Mouse (Mus musculus) MEL (cell line): ENCODE measurements around the gene Adprm. TPM values are rescaled to one million over a fixed set of nuclear protein-coding genes. Genes with fewer than 3 reads are reported as not detected.

Source experiments
- DNase-seq: peaks from one replicate; pipeline ENCODE4 v3.0.0; 2011; ENCODE audit warnings: low read depth, low spot score
- H3K27ac ChIP-seq: 2 replicates; pipeline ENCODE4 v1.5.1; 2012; ENCODE audit warnings: low read depth, mild to moderate bottlenecking, control low read depth, low read length, moderate library complexity; ENCODE audit not compliant: control insufficient read depth
- H3K27me3 ChIP-seq, 2 experiments: fragments of 150-350 bp in 1 of 2; sonication (generic) in 1 of 2; 2 replicates each; pipeline ENCODE4 v1.6.1; 2012; ENCODE audit warnings: low read length in 2 of 2, mild to moderate bottlenecking in 2 of 2, improper control_type of control experiment in 1 of 2, moderate library complexity in 1 of 2; ENCODE audit not compliant: insufficient read depth in 2 of 2, control insufficient read depth in 1 of 2
- H3K36me3 ChIP-seq, 2 experiments: 2 replicates each; pipeline ENCODE4 v1.6.1; 2012 to 2014; ENCODE audit warnings: low read length in 2 of 2, improper control_type of control experiment in 1 of 2, inconsistent platforms in 1 of 2, mild to moderate bottlenecking in 1 of 2; ENCODE audit not compliant: insufficient read depth in 2 of 2, control insufficient read depth in 1 of 2
- H3K4me1 ChIP-seq, 2 experiments: fragments of 150-350 bp in 1 of 2; sonication (generic) in 1 of 2; 2 replicates each; pipeline ENCODE4 v1.6.1; 2012; ENCODE audit warnings: low read length in 2 of 2, improper control_type of control experiment in 1 of 2, mild to moderate bottlenecking in 1 of 2; ENCODE audit not compliant: insufficient read depth in 2 of 2, control insufficient read depth in 1 of 2
- H3K4me3 ChIP-seq, 2 experiments: fragments of 150-350 bp in 1 of 2; sonication (generic) in 1 of 2; 2 replicates each; pipeline ENCODE4 v1.5.1; 2012; ENCODE audit warnings: low read depth in 2 of 2, low read length in 2 of 2, mild to moderate bottlenecking in 2 of 2, moderate library complexity in 2 of 2, control low read depth in 1 of 2, improper control_type of control experiment in 1 of 2; ENCODE audit not compliant: control insufficient read depth in 1 of 2, insufficient read depth in 1 of 2
- H3K79me2 ChIP-seq: 2 replicates; pipeline ENCODE4 v1.6.1; 2012; ENCODE audit warnings: mild to moderate bottlenecking, low read length, moderate library complexity; ENCODE audit not compliant: control insufficient read depth, poor library complexity, insufficient read depth
- H3K9ac ChIP-seq: 2 replicates; pipeline ENCODE4 v1.6.1; 2012; ENCODE audit warnings: low read depth, mild to moderate bottlenecking, control low read depth, low read length, moderate library complexity; ENCODE audit not compliant: control insufficient read depth, poor library complexity, severe bottlenecking
- H3K9me3 ChIP-seq: fragments of 150-350 bp; sonication (generic); replicated peaks from 2 replicates; pipeline ENCODE4 v1.6.1; 2012; ENCODE audit warnings: mild to moderate bottlenecking, low read length, improper control_type of control experiment, moderate library complexity; ENCODE audit not compliant: insufficient read depth
- BHLHE40 ChIP-seq: IDR thresholded peaks from 2 replicates; pipeline ENCODE4 v1.6.1; 2012; ENCODE audit warnings: low read depth, mild to moderate bottlenecking, inconsistent platforms, low read length, improper control_type of control experiment, borderline replicate concordance
- CHD1 ChIP-seq: IDR thresholded peaks from 2 replicates; pipeline ENCODE4 v1.6.1; 2012; ENCODE audit warnings: low read depth, mild to moderate bottlenecking, inconsistent platforms, low read length, improper control_type of control experiment
- E2F4 ChIP-seq: IDR thresholded peaks from 2 replicates; pipeline ENCODE4 v1.6.1; 2011; ENCODE audit warnings: low read depth, low read length, improper control_type of control experiment, borderline replicate concordance
- ETS1 ChIP-seq: IDR thresholded peaks from 2 replicates; pipeline ENCODE4 v1.6.1; 2012; ENCODE audit warnings: low read depth, mild to moderate bottlenecking, inconsistent platforms, low read length, improper control_type of control experiment, moderate library complexity
- MAFK ChIP-seq: IDR thresholded peaks from 2 replicates; pipeline ENCODE4 v1.6.1; 2011; ENCODE audit warnings: low read depth, mild to moderate bottlenecking, low read length, improper control_type of control experiment, borderline replicate concordance
- MAZ ChIP-seq: IDR thresholded peaks from 2 replicates; pipeline ENCODE4 v1.6.1; 2012; ENCODE audit warnings: low read depth, mild to moderate bottlenecking, inconsistent platforms, low read length, improper control_type of control experiment
- MYB ChIP-seq: IDR thresholded peaks from 2 replicates; pipeline ENCODE4 v1.6.1; 2011; ENCODE audit warnings: mild to moderate bottlenecking, low read depth, low read length, improper control_type of control experiment
- NELFE ChIP-seq: IDR thresholded peaks from 2 replicates; pipeline ENCODE4 v1.6.1; 2011; ENCODE audit warnings: low read depth, low read length, improper control_type of control experiment
- NRF1 ChIP-seq: IDR thresholded peaks from 2 replicates; pipeline ENCODE4 v1.6.1; 2014; ENCODE audit warnings: low read depth, mild to moderate bottlenecking, inconsistent platforms, low read length, improper control_type of control experiment, moderate library complexity; ENCODE audit not compliant: poor library complexity, insufficient read depth, severe bottlenecking
- POLR2A ChIP-seq, 2 experiments: IDR thresholded peaks; 2 replicates each; pipeline ENCODE4 v1.6.1; 2011 to 2012; ENCODE audit warnings: low read length in 2 of 2, mild to moderate bottlenecking in 2 of 2, control low read depth in 1 of 2, improper control_type of control experiment in 1 of 2, low read depth in 1 of 2, moderate library complexity in 1 of 2; ENCODE audit not compliant: control insufficient read depth in 1 of 2, insufficient read depth in 1 of 2, poor library complexity in 1 of 2
- POLR2AphosphoS2 ChIP-seq: IDR thresholded peaks from 2 replicates; pipeline ENCODE4 v1.6.1; 2011; ENCODE audit warnings: low read length, improper control_type of control experiment
- RAD21 ChIP-seq: IDR thresholded peaks from 2 replicates; pipeline ENCODE4 v1.6.1; 2011; ENCODE audit warnings: mild to moderate bottlenecking, low read depth, low read length, improper control_type of control experiment
- RCOR1 ChIP-seq: IDR thresholded peaks from 2 replicates; pipeline ENCODE4 v1.6.1; 2012; ENCODE audit warnings: low read depth, mild to moderate bottlenecking, inconsistent platforms, low read length, improper control_type of control experiment
- SIN3A ChIP-seq: IDR thresholded peaks from 2 replicates; pipeline ENCODE4 v1.6.1; 2012; ENCODE audit warnings: low read length, improper control_type of control experiment, inconsistent platforms
- TBP ChIP-seq: IDR thresholded peaks from 2 replicates; pipeline ENCODE4 v1.8.0; 2011; ENCODE audit warnings: low read depth, low read length, improper control_type of control experiment
- TCF12 ChIP-seq: IDR thresholded peaks from 2 replicates; pipeline ENCODE4 v1.6.1; 2014; ENCODE audit warnings: low read depth, mild to moderate bottlenecking, inconsistent platforms, low read length, improper control_type of control experiment, moderate library complexity
- USF2 ChIP-seq, 2 experiments: IDR thresholded peaks; 2 replicates each; pipeline ENCODE4 v1.6.1; 2011 to 2012; ENCODE audit warnings: improper control_type of control experiment in 2 of 2, low read length in 2 of 2, borderline replicate concordance in 1 of 2, inconsistent platforms in 1 of 2, low read depth in 1 of 2, mild to moderate bottlenecking in 1 of 2; ENCODE audit not compliant: insufficient read depth in 1 of 2
- ZKSCAN1 ChIP-seq: IDR thresholded peaks from 2 replicates; pipeline ENCODE4 v1.6.1; 2012; ENCODE audit warnings: low read depth, mild to moderate bottlenecking, inconsistent platforms, low read length, improper control_type of control experiment, moderate library complexity
- ZNF384 ChIP-seq: IDR thresholded peaks from 2 replicates; pipeline ENCODE4 v1.6.1; 2012; ENCODE audit warnings: low read depth, mild to moderate bottlenecking, inconsistent platforms, low read length, improper control_type of control experiment
- polyA plus RNA-seq, 2 experiments: library from polyadenylated mRNA; stranded (reverse) in 1 of 2; unstranded in 1 of 2; fragments of >175 nt in 1 of 2; fragments of >200 nt in 1 of 2; gene quantifications; 2 replicates each; pipeline versions ENCODE4 v1.2.1 to v1.2.4; 2012; ENCODE audit warnings: low replicate concordance in 2 of 2, low read depth in 1 of 2; ENCODE audit not compliant: insufficient read length in 2 of 2, insufficient read depth in 1 of 2, missing spikeins in 1 of 2
- total RNA-seq: library from RNA; depleted of rRNA; stranded (reverse); fragments of 300-350 nt; gene quantifications from 2 replicates; pipeline ENCODE4 v1.2.3, GENCODE M21; 2012

Gene Adprm
- total and polyA plus RNA-seq, 3 experiments = 19.7 to 531 (median 23.0) TPM

DNA sequence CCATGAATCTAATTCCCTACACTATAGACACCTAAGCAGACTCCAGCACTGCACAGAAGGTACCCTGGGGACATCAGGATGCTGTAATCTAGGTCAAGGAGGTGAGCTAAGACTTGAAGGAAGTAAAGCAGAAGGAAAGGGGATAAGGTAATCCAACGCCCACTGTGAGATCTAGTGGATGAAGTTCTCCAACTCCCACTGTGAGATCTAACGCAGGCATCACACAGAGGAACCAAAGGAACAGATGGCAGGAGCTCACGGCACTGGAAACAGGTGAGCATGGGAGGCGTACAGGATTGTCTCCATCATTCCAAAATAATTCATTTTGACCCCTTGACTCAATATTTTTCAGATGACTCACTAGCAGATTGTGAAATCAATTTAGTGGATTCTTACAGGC is 55.9 kb downstream of the Adprm start:
- Histone ChIP-seq H3K27ac (no peak overlapping the region), H3K4me3 (no peak overlapping the region), H3K9me3 (no peaks in the 10 kb centered on the region), H3K4me1 (no peaks in the 10 kb centered on the region), H3K27me3 (no peaks in the 10 kb centered on the region), H3K9ac (no peak overlapping the region), H3K79me2 (no peaks in the 10 kb centered on the region), H3K36me3 (no peaks in the 10 kb centered on the region)
- TF ChIP-seq TBP (no peak), NRF1 (no peak), TCF12 (no peak), POLR2AphosphoS2 (no peak), CHD1 (no peak), RCOR1 (no peak), ZNF384 (no peak), ETS1 (no peak), POLR2A (IDR thresholded peaks at IDR 0.05; ENCODE audit: control insufficient read depth in 1 of 2, insufficient read depth in 1 of 2, low read depth in 1 of 2, low read length in 2 of 2, poor library complexity in 1 of 2) (no peak), USF2 (IDR thresholded peaks at IDR 0.05; ENCODE audit: borderline replicate concordance in 1 of 2, insufficient read depth in 1 of 2, low read depth in 1 of 2, low read length in 2 of 2) (no peak), BHLHE40 (no peak), ZKSCAN1 (no peak), MYB (no peak), E2F4 (no peak), MAFK (no peak), MAZ (no peak)
- DNase-seq = no peak

DNA sequence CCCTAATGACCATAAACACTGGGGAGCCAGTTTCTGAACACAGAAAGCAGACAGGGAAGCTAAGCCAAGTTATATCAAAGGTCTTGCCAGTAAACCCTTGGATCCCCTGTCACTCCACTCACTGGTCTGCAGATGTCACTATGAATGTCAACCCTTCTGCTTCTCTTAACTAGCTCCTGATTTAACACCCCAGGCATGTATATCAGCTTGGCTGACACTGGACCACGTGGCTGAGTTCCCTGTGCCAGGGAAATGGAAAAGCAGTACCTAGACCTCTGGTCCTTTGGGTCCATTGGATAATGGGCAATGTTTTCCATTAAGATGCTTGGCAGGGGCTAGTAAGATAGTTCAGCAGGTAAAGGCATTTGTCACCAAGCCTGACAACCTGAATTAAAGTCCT is 58.7 kb downstream of the Adprm start:
- no peaks in the 10 kb centered on the region for H3K4me1 ChIP-seq
- no peak overlapping the region for H3K27ac ChIP-seq
- H3K9me3 ChIP-seq = no peaks in the 10 kb centered on the region
- no peak for DNase-seq
- TF ChIP-seq RAD21 = no peak
- no peak for TF ChIP-seq ZKSCAN1
- no peak for TF ChIP-seq NELFE
- no peak for TF ChIP-seq SIN3A
- no peak overlapping the region for H3K9ac ChIP-seq
- no peaks in the 10 kb centered on the region for H3K27me3 ChIP-seq
- no peaks in the 10 kb centered on the region for H3K79me2 ChIP-seq
- H3K36me3 ChIP-seq = no peaks in the 10 kb centered on the region
- H3K4me3 ChIP-seq = no peak overlapping the region
